Mouse (Mus musculus) heart, embryonic 14.5 days (tissue): ENCODE measurements around the gene Ncbp2. TPM values are rescaled to one million over a fixed set of nuclear protein-coding genes. Genes with fewer than 3 reads are reported as not detected.

Experiments used
- ATAC-seq: fragments of 200-750 bp; cut with Nextera tagmentation; 2 replicates; pipeline ENCODE4 v1.8.0; 2017; ENCODE audit warnings: low read depth, moderate TSS enrichment; ENCODE audit not compliant: insufficient number of reproducible peaks, insufficient read depth, low FRiP score
- H3K27ac ChIP-seq, 2 experiments: fragments of 200-500 bp in 1 of 2; fragments of 300-500 bp in 1 of 2; sonication (generic) in 1 of 2; replicated peaks in 1 of 2; 2 replicates each; pipeline ENCODE4 v1.5.1; 2012 to 2014; ENCODE audit warnings: low read depth in 2 of 2, low read length in 2 of 2, control low read depth in 1 of 2, mild to moderate bottlenecking in 1 of 2, mixed read lengths in 1 of 2; ENCODE audit not compliant: control insufficient read depth in 1 of 2, insufficient read depth in 1 of 2
- H3K27me3 ChIP-seq: fragments of 300-500 bp; sonication (generic); 2 replicates; pipeline ENCODE4 v1.6.1; 2014; ENCODE audit warnings: mild to moderate bottlenecking, low read length, control low read depth; ENCODE audit not compliant: control insufficient read depth, insufficient read depth
- H3K36me3 ChIP-seq: fragments of 300-500 bp; sonication (generic); 2 replicates; pipeline ENCODE4 v1.6.1; 2014; ENCODE audit warnings: mild to moderate bottlenecking, control low read depth, low read length, mixed read lengths; ENCODE audit not compliant: control insufficient read depth, insufficient read depth
- H3K4me1 ChIP-seq, 2 experiments: fragments of 200-500 bp in 1 of 2; fragments of 300-500 bp in 1 of 2; sonication (generic) in 1 of 2; 2 replicates each; pipeline ENCODE4 v1.6.1; 2012 to 2014; ENCODE audit warnings: low read length in 2 of 2, control low read depth in 1 of 2, mixed read lengths in 1 of 2; ENCODE audit not compliant: control insufficient read depth in 2 of 2, insufficient read depth in 2 of 2
- H3K4me2 ChIP-seq: fragments of 300-500 bp; sonication (generic); 2 replicates; pipeline ENCODE4 v1.6.1; 2014; ENCODE audit warnings: mild to moderate bottlenecking, low read length
- H3K4me3 ChIP-seq, 2 experiments: fragments of 200-500 bp in 1 of 2; fragments of 300-500 bp in 1 of 2; sonication (generic) in 1 of 2; 2 replicates each; pipeline ENCODE4 v1.5.1; 2012 to 2014; ENCODE audit warnings: low read length in 2 of 2, mild to moderate bottlenecking in 2 of 2, control low read depth in 1 of 2, low read depth in 1 of 2, moderate library complexity in 1 of 2; ENCODE audit not compliant: control insufficient read depth in 1 of 2, insufficient read depth in 1 of 2
- H3K9ac ChIP-seq: fragments of 300-500 bp; sonication (generic); 2 replicates; pipeline ENCODE4 v1.6.1; 2014; ENCODE audit warnings: mild to moderate bottlenecking, low read length
- H3K9me3 ChIP-seq: fragments of 300-500 bp; sonication (generic); 2 replicates; pipeline ENCODE4 v1.6.1; 2016; ENCODE audit warnings: low read length, control low read depth; ENCODE audit not compliant: control insufficient read depth
- WGBS: fragments of 180-500 bp; shearing (Covaris S2); extraction: QIAGEN DNeasy Blood & Tissue Kit; methylation state at CpG from one replicate; pipeline ENCODE4 v1.1.7; 2014; 5-methylcytosine and 5-hydroxymethylcytosine counted together
- polyA plus RNA-seq: library from polyadenylated mRNA; unstranded; fragments of >200 nt; fragmentation: Nextera tagmentation; extraction: Ambion mirVana; gene quantifications from 2 replicates; pipeline ENCODE4 v1.2.1, GENCODE M21; 2014

The Ncbp2 gene
- polyA plus RNA-seq, 1 experiment from 2014 or later: 69.9 TPM

GRCm38 (mm10) chr16:31927412-31927811, 20.9 kb upstream of the Ncbp2 start:
- no peak overlapping the region for H3K27ac ChIP-seq
- ATAC-seq: no peak
- H3K4me3 ChIP-seq: no peak overlapping the region
- peaks cover 3 to 5% of the 10 kb centered on the region in 2 experiments; a peak in 3 of 4 replicates for H3K4me1 ChIP-seq
- 78% methylated on average over 5 of the region's 5 CpGs for WGBS
- no peaks in the 10 kb centered on the region for H3K9me3 ChIP-seq
- H3K36me3 ChIP-seq: no peaks in the 10 kb centered on the region
- H3K27me3 ChIP-seq: no peaks in the 10 kb centered on the region
- no peak overlapping the region for H3K9ac ChIP-seq
- no peak overlapping the region for H3K4me2 ChIP-seq

- WGBS: 51% methylated on average over 17 of the region's 17 CpGs
- H3K9ac ChIP-seq: no peak overlapping the region
- peaks cover 14 to 18% of the 10 kb centered on the region in 2 experiments for H3K4me1 ChIP-seq
- ATAC-seq: no peak
- no peaks in the 10 kb centered on the region for H3K36me3 ChIP-seq
- H3K9me3 ChIP-seq: no peaks in the 10 kb centered on the region
- H3K27me3 ChIP-seq: peaks cover 27% of the 10 kb centered on the region
- H3K4me2 ChIP-seq: peak overlapping the region; percentile 37; the same call in 1 of the 2 replicates
- no peak overlapping the region for H3K4me3 ChIP-seq
- no peak overlapping the region for H3K27ac ChIP-seq
Observed at GRCm38 (mm10) chr16:31931330-31931729, 17.0 kb upstream of the Ncbp2 start.

GRCm38 (mm10) chr16:31932255-31932654, 16.1 kb upstream of the Ncbp2 start:
- ATAC-seq: no peak
- Histone ChIP-seq H3K4me2 (peak overlapping the region; percentile 84), H3K27ac (no peak overlapping the region), H3K36me3 (no peaks in the 10 kb centered on the region), H3K4me3 (no peak overlapping the region), H3K9me3 (0 out of 2 replicates have a peak, but pooled peaks cover 3% of the 10 kb centered on the region), H3K27me3 (peaks cover 27% of the 10 kb centered on the region), H3K4me1 (peaks cover 14 to 18% of the 10 kb centered on the region in 2 experiments), H3K9ac (peak overlapping the region; percentile 60)
- 53% methylated on average over 5 of the region's 5 CpGs for WGBS

GRCm38 (mm10) chr16:31932840-31933697, 15.2 kb upstream of the Ncbp2 start:
- Histone ChIP-seq H3K4me2 (peak overlapping the region; percentile 84), H3K9ac (peak overlapping the region; percentile 60), H3K27ac (no peak overlapping the region; a peak in 1 of 4 replicates), H3K9me3 (0 out of 2 replicates have a peak, but pooled peaks cover 3% of the 10 kb centered on the region), H3K4me1 (peaks cover 14 to 18% of the 10 kb centered on the region in 2 experiments), H3K36me3 (no peaks in the 10 kb centered on the region), H3K27me3 (peaks cover 27% of the 10 kb centered on the region), H3K4me3 (peak overlapping the region; percentile 51 to 64)
- peak; percentile 78 for ATAC-seq
- 1% methylated on average over 50 of the region's 50 CpGs for WGBS

- ATAC-seq: no peak
- WGBS: 8% methylated on average over 41 of the region's 42 CpGs
- H3K4me1 ChIP-seq: peaks cover 14 to 18% of the 10 kb centered on the region in 2 experiments
- no peak within 1 kb of the TSS; a peak in 1 of 4 replicates for H3K27ac ChIP-seq
- no peaks in the 10 kb centered on the region for H3K36me3 ChIP-seq
- H3K4me3 ChIP-seq: peak within 1 kb of the TSS; percentile 51 to 64
- H3K9me3 ChIP-seq: 0 out of 2 replicates have a peak, but pooled peaks cover 3% of the 10 kb centered on the region
- peak within 1 kb of the TSS; percentile 60 for H3K9ac ChIP-seq
- H3K27me3 ChIP-seq: peaks cover 27% of the 10 kb centered on the region
- H3K4me2 ChIP-seq: peak within 1 kb of the TSS; percentile 84
Observed at GRCm38 (mm10) chr16:31933751-31934549, 14.4 kb upstream of the Ncbp2 start, which contains the start of gene Pigz. Gene Pigz (plus strand): TSS chr16:31933851.

- H3K4me3 ChIP-seq: peak overlapping the region; percentile 20 to 51; a peak in 2 of 4 replicates
- 0 out of 2 replicates have a peak, but pooled peaks cover 3% of the 10 kb centered on the region for H3K9me3 ChIP-seq
- WGBS: 26% methylated on average over 13 of the region's 13 CpGs
- ATAC-seq: no peak
- H3K27me3 ChIP-seq: peaks cover 27% of the 10 kb centered on the region
- no peaks in the 10 kb centered on the region for H3K36me3 ChIP-seq
- H3K4me1 ChIP-seq: peaks cover 14 to 18% of the 10 kb centered on the region in 2 experiments
- H3K4me2 ChIP-seq: peak overlapping the region; percentile 84
- no peak overlapping the region for H3K27ac ChIP-seq
- 0 out of 2 replicates have a peak overlapping the region, but pooled peaks have one; percentile 56 for H3K9ac ChIP-seq
Observed at GRCm38 (mm10) chr16:31934550-31935010, 13.7 kb upstream of the Ncbp2 start.
